13 mouse cellular contexts compared by ENCODE assay signal in the genomic region with DNA sequence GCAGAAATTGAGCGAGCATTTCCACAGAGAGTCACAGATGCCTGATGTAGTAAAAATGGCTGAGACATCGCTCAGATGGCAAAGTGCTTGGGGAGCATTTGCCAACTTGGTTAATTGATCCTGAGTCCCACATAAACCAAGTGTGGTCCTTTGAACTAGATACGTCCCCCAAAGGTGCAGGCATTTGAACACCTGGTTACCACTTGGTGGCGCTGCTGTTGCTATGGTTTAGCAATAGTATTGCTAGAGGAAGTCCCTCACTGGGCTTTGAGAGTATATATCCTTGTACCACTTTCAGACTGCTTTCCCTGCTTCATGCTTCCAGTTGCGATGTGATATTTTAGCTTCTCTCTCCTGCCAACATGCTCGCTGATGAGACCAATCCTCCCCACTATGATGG.
DNase-seq lines count a peak whose midpoint lies in the region; ATAC-seq and TF ChIP-seq lines count a peak whose summit lies in the region.
"Had no signal": no experiment of that assay in that cellular context is flagged by ENCODE, and none has a peak within 500 bp of the region (broad histone marks: within the 10 kb centered on the region; RNA-seq: fewer than 3 reads in every experiment).

No protein-coding gene starts in this region.

- ATAC-seq in liver, embryonic 12.5 days, result no peak
- ATAC-seq: midbrain, embryonic 16.5 days had no signal

- intact Hi-C loops in gastrocnemius, adult 2 months (cut with DNase I), result no loop called here

- peak; percentile 26; the same call in 1 of the 2 replicates for TF ChIP-seq CTCF in gastrocnemius, adult 2 months (IDR thresholded peaks at IDR 0.05)
- peak; percentile 23 to 63; a peak in 2 of 4 replicates for TF ChIP-seq CTCF in CH12.LX (conservative IDR thresholded peaks at IDR 0.05 in 1 of 2, IDR thresholded peaks at IDR 0.05 in 1 of 2; ENCODE audit: low read depth in 2 of 2, low read length in 2 of 2)

- dilution Hi-C loops in CH12.LX (cut with MboI; ENCODE audit: extremely low pct_ligation_motif_present, extremely low pct_unique_long_range_greater_than_20kb, low sequenced_read_pairs), result no loop called here

- no peak for TF ChIP-seq EP300 in CH12.LX (IDR thresholded peaks at IDR 0.05; ENCODE audit: low read length)

- no peak overlapping the region for H3K4me2 ChIP-seq in liver, embryonic 12.5 days
- no peak overlapping the region for H3K4me2 ChIP-seq in CH12.LX (ENCODE audit: insufficient read depth, low read depth, poor library complexity, severe bottlenecking)

- peaks cover 45% of the 10 kb centered on the region for H3K27me3 ChIP-seq in liver, embryonic 12.5 days (replicated peaks)
- peaks cover 94% of the 10 kb centered on the region for H3K27me3 ChIP-seq in CH12.LX (replicated peaks)

- H3K4me3 ChIP-seq in gastrocnemius, adult 2 months, result no peak overlapping the region
- H3K4me3 ChIP-seq in liver, embryonic 12.5 days, result no peak overlapping the region
- H3K4me3 ChIP-seq in CH12.LX (replicated peaks in 1 of 3; ENCODE audit: low read depth in 2 of 3, low read length in 2 of 3, poor library complexity in 1 of 3), result no peak overlapping the region
- H3K4me3 ChIP-seq: limb, embryonic 10.5 days had no signal

- no peaks in the 10 kb centered on the region for H3K4me1 ChIP-seq in liver, embryonic 12.5 days
- H3K4me1 ChIP-seq in CH12.LX (ENCODE audit: control insufficient read depth in 1 of 2, insufficient read depth in 2 of 2), result no peaks in the 10 kb centered on the region

- 57% methylated on average over 6 of the region's 6 CpGs for WGBS in liver, embryonic 12.5 days (ENCODE audit: insufficient replicate concordance)

- H3K9me3 ChIP-seq in liver, embryonic 12.5 days (replicated peaks), result no peaks in the 10 kb centered on the region
- H3K9me3 ChIP-seq in CH12.LX (replicated peaks; ENCODE audit: low read length), result peaks cover 34% of the 10 kb centered on the region
- H3K9me3 ChIP-seq: limb, embryonic 10.5 days had no signal

- no peak for TF ChIP-seq POLR2A in CH12.LX (IDR thresholded peaks at IDR 0.05; ENCODE audit: low read depth, low read length)

- peak; percentile 29 for TF ChIP-seq RAD21 in CH12.LX (IDR thresholded peaks at IDR 0.05; ENCODE audit: low read depth, low read length)

- H3K27ac ChIP-seq in gastrocnemius, adult 2 months, result no peak overlapping the region
- no peak overlapping the region for H3K27ac ChIP-seq in liver, embryonic 12.5 days
- no peak overlapping the region for H3K27ac ChIP-seq in CH12.LX (ENCODE audit: insufficient read depth, low read depth)
- H3K27ac ChIP-seq: limb, embryonic 10.5 days had no signal

- in situ Hi-C loops in CH12.LX (cut with MboI; ENCODE audit: low pct_ligation_motif_present, low pct_unique_long_range_greater_than_20kb, low sequenced_read_pairs), result no loop called here

- H3K36me3 ChIP-seq in liver, embryonic 12.5 days, result no peaks in the 10 kb centered on the region
- H3K36me3 ChIP-seq in CH12.LX (replicated peaks in 1 of 2; ENCODE audit: control insufficient read depth in 1 of 2, insufficient read depth in 1 of 2, low read length in 1 of 2), result no peaks in the 10 kb centered on the region
- H3K36me3 ChIP-seq: limb, embryonic 10.5 days had no signal

- H3K79me2 ChIP-seq in CH12.LX (replicated peaks; ENCODE audit: control insufficient read depth, extremely low read depth, insufficient read depth, poor library complexity, severe bottlenecking), result no peaks in the 10 kb centered on the region

- no peak for DNase-seq in gastrocnemius, adult 2 months
- DNase-seq in gastrocnemius, postnatal 4 days (ENCODE audit: low spot score in 2 of 2), result no peak
- DNase-seq in liver, result peak; percentile 28
- peak; percentile 38 for DNase-seq in CH12.LX (ENCODE audit: extremely low read depth)
- peak; percentile 65 for DNase-seq in ZHBTc4 (ENCODE audit: low read depth, low spot score)
- DNase-seq in urinary bladder, postnatal 25 days (ENCODE audit: low spot score), result no peak
- no peak for DNase-seq in cerebellum, adult 8-10 months
- DNase-seq: gastrocnemius, postnatal 25 days; heart, postnatal 10 days; right cerebral cortex, postnatal 14 days had no signal

- H3K9ac ChIP-seq in liver, embryonic 12.5 days, result no peak overlapping the region
- H3K9ac ChIP-seq in CH12.LX (ENCODE audit: insufficient read depth, low read depth), result no peak overlapping the region

TF ChIP-seq in CH12.LX, 34 proteins besides CTCF, POLR2A, EP300 and RAD21:
- TF ChIP-seq NRF1 (IDR thresholded peaks at IDR 0.05; ENCODE audit: low read depth, low read length) (no peak), SMC3 (IDR thresholded peaks at IDR 0.05; ENCODE audit: low read depth, low read length) (peak; percentile 50)

Comparison
In these comparisons a context has a peak if more than half of its experiments do, and no peak if none do; other contexts are left out.
1. DNase-seq: peak in liver (single experiment), CH12.LX (single experiment) and ZHBTc4 (single experiment); none in gastrocnemius, adult 2 months (single experiment), gastrocnemius, postnatal 4 days (0 of 2), urinary bladder, postnatal 25 days (single experiment) and cerebellum, adult 8-10 months (single experiment).